Mouse (Mus musculus) MEL (cell line): ENCODE measurements around the gene Fbxw8. TPM values are rescaled to one million over a fixed set of nuclear protein-coding genes. Genes with fewer than 3 reads are reported as not detected.

Experiments
- DNase-seq: peaks from one replicate; pipeline ENCODE4 v3.0.0; 2011; ENCODE audit warnings: low read depth, low spot score
- H3K27ac ChIP-seq: 2 replicates; pipeline ENCODE4 v1.5.1; 2012; ENCODE audit warnings: low read depth, mild to moderate bottlenecking, control low read depth, low read length, moderate library complexity; ENCODE audit not compliant: control insufficient read depth
- H3K27me3 ChIP-seq, 2 experiments: fragments of 150-350 bp in 1 of 2; sonication (generic) in 1 of 2; 2 replicates each; pipeline ENCODE4 v1.6.1; 2012; ENCODE audit warnings: low read length in 2 of 2, mild to moderate bottlenecking in 2 of 2, improper control_type of control experiment in 1 of 2, moderate library complexity in 1 of 2; ENCODE audit not compliant: insufficient read depth in 2 of 2, control insufficient read depth in 1 of 2
- H3K36me3 ChIP-seq, 2 experiments: 2 replicates each; pipeline ENCODE4 v1.6.1; 2012 to 2014; ENCODE audit warnings: low read length in 2 of 2, improper control_type of control experiment in 1 of 2, inconsistent platforms in 1 of 2, mild to moderate bottlenecking in 1 of 2; ENCODE audit not compliant: insufficient read depth in 2 of 2, control insufficient read depth in 1 of 2
- H3K4me1 ChIP-seq, 2 experiments: fragments of 150-350 bp in 1 of 2; sonication (generic) in 1 of 2; 2 replicates each; pipeline ENCODE4 v1.6.1; 2012; ENCODE audit warnings: low read length in 2 of 2, improper control_type of control experiment in 1 of 2, mild to moderate bottlenecking in 1 of 2; ENCODE audit not compliant: insufficient read depth in 2 of 2, control insufficient read depth in 1 of 2
- H3K4me3 ChIP-seq, 2 experiments: fragments of 150-350 bp in 1 of 2; sonication (generic) in 1 of 2; 2 replicates each; pipeline ENCODE4 v1.5.1; 2012; ENCODE audit warnings: low read depth in 2 of 2, low read length in 2 of 2, mild to moderate bottlenecking in 2 of 2, moderate library complexity in 2 of 2, control low read depth in 1 of 2, improper control_type of control experiment in 1 of 2; ENCODE audit not compliant: control insufficient read depth in 1 of 2, insufficient read depth in 1 of 2
- H3K79me2 ChIP-seq: 2 replicates; pipeline ENCODE4 v1.6.1; 2012; ENCODE audit warnings: mild to moderate bottlenecking, low read length, moderate library complexity; ENCODE audit not compliant: control insufficient read depth, poor library complexity, insufficient read depth
- H3K9ac ChIP-seq: 2 replicates; pipeline ENCODE4 v1.6.1; 2012; ENCODE audit warnings: low read depth, mild to moderate bottlenecking, control low read depth, low read length, moderate library complexity; ENCODE audit not compliant: control insufficient read depth, poor library complexity, severe bottlenecking
- H3K9me3 ChIP-seq: fragments of 150-350 bp; sonication (generic); replicated peaks from 2 replicates; pipeline ENCODE4 v1.6.1; 2012; ENCODE audit warnings: mild to moderate bottlenecking, low read length, improper control_type of control experiment, moderate library complexity; ENCODE audit not compliant: insufficient read depth
- BHLHE40 ChIP-seq: IDR thresholded peaks from 2 replicates; pipeline ENCODE4 v1.6.1; 2012; ENCODE audit warnings: low read depth, mild to moderate bottlenecking, inconsistent platforms, low read length, improper control_type of control experiment, borderline replicate concordance
- ELF1 ChIP-seq: IDR thresholded peaks from 2 replicates; pipeline ENCODE4 v1.6.1; 2014; ENCODE audit warnings: low read depth, mild to moderate bottlenecking, inconsistent platforms, low read length, improper control_type of control experiment, moderate library complexity
- EP300 ChIP-seq, 2 experiments: IDR thresholded peaks; 2 replicates each; pipeline ENCODE4 v1.6.1; 2011; ENCODE audit warnings: improper control_type of control experiment in 2 of 2, low read length in 2 of 2, low read depth in 1 of 2, mild to moderate bottlenecking in 1 of 2
- GABPA ChIP-seq: IDR thresholded peaks from 2 replicates; pipeline ENCODE4 v1.6.1; 2012; ENCODE audit warnings: low read depth, mild to moderate bottlenecking, inconsistent platforms, low read length, improper control_type of control experiment, moderate library complexity
- JUND ChIP-seq: IDR thresholded peaks from 2 replicates; pipeline ENCODE4 v1.6.1; 2011; ENCODE audit warnings: low read depth, mild to moderate bottlenecking, improper control_type of control experiment, low read length
- MAFK ChIP-seq: IDR thresholded peaks from 2 replicates; pipeline ENCODE4 v1.6.1; 2011; ENCODE audit warnings: low read depth, mild to moderate bottlenecking, low read length, improper control_type of control experiment, borderline replicate concordance
- MYB ChIP-seq: IDR thresholded peaks from 2 replicates; pipeline ENCODE4 v1.6.1; 2011; ENCODE audit warnings: mild to moderate bottlenecking, low read depth, low read length, improper control_type of control experiment
- NELFE ChIP-seq: IDR thresholded peaks from 2 replicates; pipeline ENCODE4 v1.6.1; 2011; ENCODE audit warnings: low read depth, low read length, improper control_type of control experiment
- NRF1 ChIP-seq: IDR thresholded peaks from 2 replicates; pipeline ENCODE4 v1.6.1; 2014; ENCODE audit warnings: low read depth, mild to moderate bottlenecking, inconsistent platforms, low read length, improper control_type of control experiment, moderate library complexity; ENCODE audit not compliant: poor library complexity, insufficient read depth, severe bottlenecking
- RAD21 ChIP-seq: IDR thresholded peaks from 2 replicates; pipeline ENCODE4 v1.6.1; 2011; ENCODE audit warnings: mild to moderate bottlenecking, low read depth, low read length, improper control_type of control experiment
- RCOR1 ChIP-seq: IDR thresholded peaks from 2 replicates; pipeline ENCODE4 v1.6.1; 2012; ENCODE audit warnings: low read depth, mild to moderate bottlenecking, inconsistent platforms, low read length, improper control_type of control experiment
- SMC3 ChIP-seq: IDR thresholded peaks from 2 replicates; pipeline ENCODE4 v1.6.1; 2011; ENCODE audit warnings: low read depth, low read length, improper control_type of control experiment
- TBP ChIP-seq: IDR thresholded peaks from 2 replicates; pipeline ENCODE4 v1.8.0; 2011; ENCODE audit warnings: low read depth, low read length, improper control_type of control experiment
- UBTF ChIP-seq: IDR thresholded peaks from 2 replicates; pipeline ENCODE4 v1.6.1; 2012; ENCODE audit warnings: low read depth, mild to moderate bottlenecking, inconsistent platforms, low read length, improper control_type of control experiment, moderate library complexity, borderline replicate concordance; ENCODE audit not compliant: insufficient read depth
- USF1 ChIP-seq: IDR thresholded peaks from 2 replicates; pipeline ENCODE4 v1.6.1; 2014; ENCODE audit warnings: low read depth, mild to moderate bottlenecking, inconsistent platforms, low read length, improper control_type of control experiment, moderate library complexity
- USF2 ChIP-seq, 2 experiments: IDR thresholded peaks; 2 replicates each; pipeline ENCODE4 v1.6.1; 2011 to 2012; ENCODE audit warnings: improper control_type of control experiment in 2 of 2, low read length in 2 of 2, borderline replicate concordance in 1 of 2, inconsistent platforms in 1 of 2, low read depth in 1 of 2, mild to moderate bottlenecking in 1 of 2; ENCODE audit not compliant: insufficient read depth in 1 of 2
- ZMIZ1 ChIP-seq: IDR thresholded peaks from 2 replicates; pipeline ENCODE4 v1.6.1; 2012; ENCODE audit warnings: low read depth, mild to moderate bottlenecking, inconsistent platforms, low read length, improper control_type of control experiment, moderate library complexity
- polyA plus RNA-seq, 2 experiments: library from polyadenylated mRNA; stranded (reverse) in 1 of 2; unstranded in 1 of 2; fragments of >175 nt in 1 of 2; fragments of >200 nt in 1 of 2; gene quantifications; 2 replicates each; pipeline versions ENCODE4 v1.2.1 to v1.2.4; 2012; ENCODE audit warnings: low replicate concordance in 2 of 2, low read depth in 1 of 2; ENCODE audit not compliant: insufficient read length in 2 of 2, insufficient read depth in 1 of 2, missing spikeins in 1 of 2
- total RNA-seq: library from RNA; depleted of rRNA; stranded (reverse); fragments of 300-350 nt; gene quantifications from 2 replicates; pipeline ENCODE4 v1.2.3, GENCODE M21; 2012

The Fbxw8 gene
- total and polyA plus RNA-seq, 3 experiments: 49.9 to 57.4 (median 52.5) TPM

GRCm38 (mm10) chr5:118023053-118023452, 132.2 kb downstream of the Fbxw8 start:
- Histone ChIP-seq H3K36me3 (no peaks in the 10 kb centered on the region), H3K4me1 (no peaks in the 10 kb centered on the region), H3K9ac (no peak overlapping the region), H3K27ac (no peak overlapping the region), H3K79me2 (no peaks in the 10 kb centered on the region), H3K4me3 (no peak overlapping the region), H3K9me3 (no peaks in the 10 kb centered on the region), H3K27me3 (no peaks in the 10 kb centered on the region)
- no peak for TF ChIP-seq BHLHE40
- no peak for DNase-seq

DNA sequence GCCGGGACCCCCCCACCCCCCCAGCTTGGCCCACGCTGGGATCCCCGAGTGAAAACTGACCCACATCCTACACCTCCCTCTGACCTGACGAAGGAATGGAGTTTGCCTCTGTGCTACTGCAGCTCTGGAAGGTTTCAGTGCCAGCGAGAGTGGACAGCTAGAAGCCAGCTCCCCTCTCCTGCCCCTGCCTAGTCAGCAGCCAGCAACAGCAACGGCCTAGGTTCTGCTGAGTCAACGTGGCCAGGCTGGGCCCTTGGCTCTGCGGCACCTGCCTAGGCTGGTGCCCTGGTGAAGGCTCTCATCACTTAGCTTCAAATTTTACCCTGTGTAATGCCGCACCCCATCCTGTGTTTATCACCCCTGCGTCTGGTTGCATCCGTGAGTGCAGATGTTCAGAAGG, 135.4 kb downstream of the Fbxw8 start:
- no peaks in the 10 kb centered on the region for H3K27me3 ChIP-seq
- no peaks in the 10 kb centered on the region for H3K4me1 ChIP-seq
- H3K9ac ChIP-seq: no peak overlapping the region
- H3K4me3 ChIP-seq: no peak overlapping the region
- no peak for DNase-seq
- TF ChIP-seq TBP: no peak
- TF ChIP-seq ZMIZ1: no peak
- TF ChIP-seq RCOR1: no peak
- TF ChIP-seq SMC3: no peak
- no peak for TF ChIP-seq UBTF
- TF ChIP-seq MYB: no peak
- H3K36me3 ChIP-seq: no peaks in the 10 kb centered on the region
- no peak overlapping the region for H3K27ac ChIP-seq
- no peaks in the 10 kb centered on the region for H3K79me2 ChIP-seq
- H3K9me3 ChIP-seq: no peaks in the 10 kb centered on the region

DNA sequence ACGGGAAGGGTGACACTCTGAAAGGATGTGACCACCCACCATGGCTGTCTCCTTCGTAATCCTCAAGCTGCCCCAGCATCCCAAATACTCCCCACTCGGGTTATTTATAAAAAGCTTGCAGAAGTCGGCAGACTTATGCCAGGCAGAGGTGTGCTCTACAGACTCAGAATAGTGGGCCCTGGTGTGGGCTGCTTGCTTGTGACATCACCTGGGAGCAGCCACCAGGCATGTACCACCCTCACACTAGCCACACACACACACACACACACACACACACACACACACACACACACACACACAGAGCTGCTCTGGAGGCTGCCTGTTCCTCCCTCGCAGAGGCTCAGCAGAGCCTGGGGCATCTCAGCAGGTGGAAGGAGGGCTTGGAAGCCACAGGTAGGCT, 137.7 kb downstream of the Fbxw8 start:
- Histone ChIP-seq H3K9ac (no peak overlapping the region), H3K79me2 (no peaks in the 10 kb centered on the region), H3K9me3 (no peaks in the 10 kb centered on the region), H3K4me1 (no peaks in the 10 kb centered on the region), H3K4me3 (no peak overlapping the region), H3K36me3 (no peaks in the 10 kb centered on the region), H3K27ac (no peak overlapping the region), H3K27me3 (no peaks in the 10 kb centered on the region)
- DNase-seq: no peak
- TF ChIP-seq GABPA: no peak
- no peak for TF ChIP-seq MAFK
- no peak for TF ChIP-seq USF1
- TF ChIP-seq RCOR1: no peak
- TF ChIP-seq NRF1: no peak
- TF ChIP-seq ELF1: no peak
- TF ChIP-seq RAD21: no peak
- no peak for TF ChIP-seq USF2 (IDR thresholded peaks at IDR 0.05; ENCODE audit: borderline replicate concordance in 1 of 2, insufficient read depth in 1 of 2, low read depth in 1 of 2, low read length in 2 of 2)
- TF ChIP-seq MYB: no peak
- no peak for TF ChIP-seq JUND
- no peak for TF ChIP-seq NELFE
- TF ChIP-seq ZMIZ1: no peak
- TF ChIP-seq EP300 (IDR thresholded peaks at IDR 0.05; ENCODE audit: low read depth in 1 of 2, low read length in 2 of 2): no peak
